Mouse (Mus musculus) MEL-GATA-1-ER (cell line): ENCODE data around the gene Opcml.

Source experiments
- DNase-seq: peaks from one replicate; pipeline ENCODE4 v3.0.0-alpha.2; 2012; ENCODE audit warnings: low read depth; ENCODE audit errors: extremely low read depth

Opcml gene

GRCm38 (mm10) chr9:27790725-27791638 lies at the start of gene Opcml:
Gene Opcml (plus strand): TSS chr9:27790775.
- DNase-seq, result no peak

- no peak for DNase-seq
Measured at GRCm38 (mm10) chr9:27758709-27759108, 31.9 kb upstream of the Opcml start.

- no peak for DNase-seq
Measured at GRCm38 (mm10) chr9:27761196-27761595, 29.4 kb upstream of the Opcml start.

GRCm38 (mm10) chr9:27766446-27766845 lies 24.1 kb upstream of the Opcml start:
- no peak for DNase-seq

GRCm38 (mm10) chr9:27767196-27767900 lies 23.2 kb upstream of the Opcml start:
- no peak for DNase-seq

- no peak for DNase-seq
Measured at GRCm38 (mm10) chr9:27768788-27769187, 21.8 kb upstream of the Opcml start.

- DNase-seq, result no peak
Measured at GRCm38 (mm10) chr9:27781291-27781993, 9.1 kb upstream of the Opcml start.

- no peak for DNase-seq
Measured at GRCm38 (mm10) chr9:27781994-27782337, 8.6 kb upstream of the Opcml start.

GRCm38 (mm10) chr9:27791639-27791966 lies 1.0 kb downstream of the Opcml start:
- DNase-seq, result no peak

- no peak for DNase-seq
Measured at GRCm38 (mm10) chr9:27792226-27792625, 1.7 kb downstream of the Opcml start.

- no peak for DNase-seq
Measured at GRCm38 (mm10) chr9:27792994-27793393, 2.4 kb downstream of the Opcml start.

- DNase-seq, result no peak
Measured at GRCm38 (mm10) chr9:27796535-27796934, 6.0 kb downstream of the Opcml start.

GRCm38 (mm10) chr9:27800992-27801391 lies 10.4 kb downstream of the Opcml start:
- DNase-seq, result no peak

- no peak for DNase-seq
Measured at GRCm38 (mm10) chr9:27801807-27802206, 11.2 kb downstream of the Opcml start.

GRCm38 (mm10) chr9:27802379-27802778 lies 11.8 kb downstream of the Opcml start:
- no peak for DNase-seq

- DNase-seq, result no peak
Measured at GRCm38 (mm10) chr9:27804461-27804860, 13.9 kb downstream of the Opcml start.

GRCm38 (mm10) chr9:27809741-27810140 lies 19.2 kb downstream of the Opcml start:
- no peak for DNase-seq

GRCm38 (mm10) chr9:27813207-27813790 lies 22.7 kb downstream of the Opcml start:
- no peak for DNase-seq

GRCm38 (mm10) chr9:27814161-27814560 lies 23.6 kb downstream of the Opcml start:
- no peak for DNase-seq

- no peak for DNase-seq
Measured at GRCm38 (mm10) chr9:27821197-27821596, 30.6 kb downstream of the Opcml start.

- DNase-seq, result no peak
Measured at GRCm38 (mm10) chr9:27822681-27823080, 32.1 kb downstream of the Opcml start.

- DNase-seq, result no peak
Measured at GRCm38 (mm10) chr9:27824424-27824823, 33.8 kb downstream of the Opcml start.
